Mouse (Mus musculus) neural tube, embryonic 14.5 days (tissue): Measurements from ENCODE around the gene Tpm4. TPM values are rescaled to one million over a fixed set of nuclear protein-coding genes. Genes with fewer than 3 reads are reported as not detected.
"Not testable (repeated sequence)": the region's sequence is repeated elsewhere in the genome, so short reads cannot be mapped to it uniquely, and the experiment has no call there.

Source experiments
- ATAC-seq: fragments of 200-750 bp; cut with Nextera tagmentation; 2 replicates; pipeline ENCODE4 v1.8.0; 2017; ENCODE audit warnings: low read depth, mild to moderate bottlenecking, moderate TSS enrichment, moderate library complexity
- H3K27ac ChIP-seq: fragments of 300-500 bp; sonication (generic); 2 replicates; pipeline ENCODE4 v1.5.1; 2014; ENCODE audit warnings: low read depth, mild to moderate bottlenecking, control low read depth, low read length, moderate library complexity, mixed read lengths
- H3K27me3 ChIP-seq: fragments of 300-500 bp; sonication (generic); 2 replicates; pipeline ENCODE4 v1.6.1; 2014; ENCODE audit warnings: low read length; ENCODE audit not compliant: control insufficient read depth, insufficient read depth
- H3K36me3 ChIP-seq: fragments of 300-500 bp; sonication (generic); 2 replicates; pipeline ENCODE4 v1.6.1; 2014; ENCODE audit warnings: low read length, mixed read lengths; ENCODE audit not compliant: control insufficient read depth, insufficient read depth
- H3K4me1 ChIP-seq: fragments of 300-500 bp; sonication (generic); 2 replicates; pipeline ENCODE4 v1.6.1; 2014; ENCODE audit warnings: low read length; ENCODE audit not compliant: control insufficient read depth, insufficient read depth
- H3K4me2 ChIP-seq: fragments of 300-500 bp; sonication (generic); 2 replicates; pipeline ENCODE4 v1.6.1; 2014; ENCODE audit warnings: mild to moderate bottlenecking, low read depth, low read length, control low read depth
- H3K4me3 ChIP-seq: fragments of 300-500 bp; sonication (generic); 2 replicates; pipeline ENCODE4 v1.5.1; 2014; ENCODE audit warnings: low read depth, low read length, control low read depth, mixed read lengths
- H3K9ac ChIP-seq: fragments of 300-500 bp; sonication (generic); replicated peaks from 2 replicates; pipeline ENCODE4 v1.6.1; 2014; ENCODE audit warnings: low read depth, mild to moderate bottlenecking, control low read depth, low read length, mixed read lengths
- H3K9me3 ChIP-seq: fragments of 300-500 bp; sonication (generic); 2 replicates; pipeline ENCODE4 v1.6.1; 2016; ENCODE audit warnings: low read length; ENCODE audit not compliant: control insufficient read depth
- WGBS: fragments of 180-500 bp; shearing (Covaris S2); extraction: QIAGEN DNeasy Blood & Tissue Kit; methylation state at CpG from one replicate; pipeline ENCODE4 v1.1.7; 2014; 5-methylcytosine and 5-hydroxymethylcytosine counted together
- polyA plus RNA-seq: library from polyadenylated mRNA; unstranded; fragments of >200 nt; fragmentation: Nextera tagmentation; extraction: Ambion mirVana; gene quantifications from 2 replicates; pipeline ENCODE4 v1.2.1, GENCODE M21; 2014

Tpm4 gene
- polyA plus RNA-seq, 1 experiment from 2014 or later, result 102 TPM

DNA sequence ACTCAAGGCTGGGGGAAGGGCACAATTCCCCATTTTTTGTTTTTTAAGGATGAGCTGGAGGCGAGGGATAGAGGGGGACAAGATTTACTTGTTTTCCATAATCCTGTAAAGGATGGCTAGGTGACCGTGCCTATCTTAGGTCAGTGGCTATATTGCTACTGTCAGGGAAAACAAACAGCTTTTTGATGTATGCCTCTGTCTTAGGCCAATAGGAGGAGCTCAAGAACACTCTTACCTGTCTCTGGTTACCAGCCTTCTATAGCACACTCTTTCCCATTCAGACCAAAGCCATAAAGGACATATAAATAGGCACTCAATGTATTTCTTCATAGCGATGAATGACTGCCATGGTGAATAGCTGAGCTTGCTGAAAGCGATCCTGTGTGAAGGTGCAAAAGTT is 16.2 kb upstream of the Tpm4 start:
- no peak overlapping the region for H3K4me2 ChIP-seq
- no peaks in the 10 kb centered on the region for H3K9me3 ChIP-seq
- H3K27me3 ChIP-seq, result no peaks in the 10 kb centered on the region
- no peaks in the 10 kb centered on the region for H3K36me3 ChIP-seq
- no peaks in the 10 kb centered on the region for H3K4me1 ChIP-seq
- H3K27ac ChIP-seq, result no peak overlapping the region
- no peak overlapping the region for H3K9ac ChIP-seq
- WGBS, result 50% methylated on average over 4 of the region's 4 CpGs
- no peak overlapping the region for H3K4me3 ChIP-seq
- no peak for ATAC-seq

DNA sequence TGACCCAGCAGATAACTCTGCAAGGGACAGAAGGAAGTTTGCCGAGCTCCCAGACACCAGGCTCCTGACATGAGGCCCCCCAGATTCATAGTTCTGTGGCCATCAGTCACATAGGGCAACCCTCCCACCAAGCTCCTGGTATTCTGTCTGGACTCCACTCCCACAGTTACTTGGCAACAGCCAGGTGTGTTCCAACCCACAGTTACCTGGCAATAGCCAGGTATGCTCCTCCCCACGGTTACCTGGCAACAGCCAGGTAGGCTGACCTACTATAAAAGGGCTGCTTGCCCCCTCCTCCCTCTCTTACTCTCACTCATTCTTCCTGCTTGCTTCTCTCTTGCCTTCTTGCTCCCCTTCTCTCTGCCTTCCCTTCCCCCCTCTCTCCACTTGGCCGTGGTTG is 13.3 kb upstream of the Tpm4 start:
- H3K27ac ChIP-seq, H3K4me1 ChIP-seq: not testable (repeated sequence)

DNA sequence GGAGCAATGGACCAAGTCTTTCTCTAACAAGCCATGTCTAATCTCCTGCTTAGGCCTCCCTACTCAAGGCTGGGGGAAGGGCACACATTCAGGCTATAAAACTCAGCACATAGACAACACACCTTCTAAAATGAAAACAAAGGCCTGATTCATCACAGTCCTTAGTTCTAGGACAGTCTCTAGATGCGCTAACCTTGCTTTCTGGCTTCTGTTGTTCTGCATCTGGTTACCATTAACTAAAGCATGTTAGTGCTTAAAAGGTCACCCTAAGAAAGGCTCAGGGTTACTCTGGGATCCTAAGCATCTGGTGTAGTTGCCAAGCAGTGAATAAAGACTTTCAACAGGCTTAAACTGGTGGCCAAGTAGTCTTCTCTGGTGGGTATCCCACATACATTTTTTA is 12.8 kb upstream of the Tpm4 start:
- Histone ChIP-seq H3K27me3 (no peaks in the 10 kb centered on the region), H3K9ac (no peak overlapping the region), H3K27ac (no peak overlapping the region), H3K4me2 (no peak overlapping the region), H3K4me1 (no peaks in the 10 kb centered on the region), H3K4me3 (no peak overlapping the region), H3K36me3 (no peaks in the 10 kb centered on the region), H3K9me3 (no peaks in the 10 kb centered on the region)
- 49% methylated on average over 1 of the region's 1 CpGs for WGBS
- no peak for ATAC-seq

More for the DNA sequence above, 13.3 kb upstream of the Tpm4 start:
- WGBS, result 57% methylated on average over 3 of the region's 3 CpGs
- not testable (repeated sequence) for H3K9me3 ChIP-seq, ATAC-seq, H3K4me3 ChIP-seq, H3K9ac ChIP-seq, H3K4me2 ChIP-seq, H3K36me3 ChIP-seq, H3K27me3 ChIP-seq

DNA sequence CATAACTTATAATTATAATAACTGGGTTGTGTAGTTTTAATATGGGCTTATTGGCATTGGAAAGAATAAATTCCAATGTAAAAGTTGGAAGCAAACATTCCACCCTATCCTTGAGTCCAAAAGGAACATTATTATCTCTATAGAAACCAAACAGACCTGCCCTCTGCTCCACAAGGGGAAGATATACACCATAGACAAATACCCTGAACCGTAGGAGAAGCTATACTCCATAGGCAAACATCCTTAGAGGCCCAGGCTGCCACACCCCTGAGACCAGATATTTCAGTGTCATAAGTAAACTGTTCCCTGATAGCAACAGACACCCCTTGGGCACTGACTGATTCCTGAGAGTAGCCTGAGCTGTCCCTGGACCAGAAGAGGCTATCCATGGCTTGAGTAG is 6.9 kb upstream of the Tpm4 start:
- Histone ChIP-seq H3K36me3 (no peaks in the 10 kb centered on the region), H3K9ac (no peak overlapping the region), H3K27me3 (no peaks in the 10 kb centered on the region), H3K4me2 (no peak overlapping the region), H3K4me3 (no peak overlapping the region), H3K27ac (no peak overlapping the region), H3K9me3 (no peaks in the 10 kb centered on the region), H3K4me1 (no peaks in the 10 kb centered on the region)
- ATAC-seq, result no peak
- 85% methylated on average over 1 of the region's 1 CpGs for WGBS

DNA sequence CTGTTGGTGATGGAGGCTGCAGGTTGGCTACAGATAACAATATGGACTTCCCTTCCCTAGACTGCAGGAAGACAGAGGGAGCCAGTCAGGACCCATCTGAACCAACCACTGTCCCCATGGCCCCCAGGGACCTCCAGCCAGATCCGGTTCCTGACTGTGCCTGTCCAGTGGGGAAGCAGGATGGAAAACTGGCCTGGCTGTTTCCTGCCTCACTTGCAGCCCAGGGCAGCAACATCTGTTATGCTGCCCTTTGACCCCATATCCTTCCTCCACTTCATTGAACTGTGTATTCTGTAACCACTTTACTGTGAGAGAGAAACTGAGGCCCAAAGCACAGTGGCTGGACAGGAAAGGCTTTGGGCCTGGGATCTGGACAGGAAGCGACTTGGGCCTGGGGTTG is 3.5 kb upstream of the Tpm4 start:
- 83% methylated on average over 2 of the region's 2 CpGs for WGBS

DNA sequence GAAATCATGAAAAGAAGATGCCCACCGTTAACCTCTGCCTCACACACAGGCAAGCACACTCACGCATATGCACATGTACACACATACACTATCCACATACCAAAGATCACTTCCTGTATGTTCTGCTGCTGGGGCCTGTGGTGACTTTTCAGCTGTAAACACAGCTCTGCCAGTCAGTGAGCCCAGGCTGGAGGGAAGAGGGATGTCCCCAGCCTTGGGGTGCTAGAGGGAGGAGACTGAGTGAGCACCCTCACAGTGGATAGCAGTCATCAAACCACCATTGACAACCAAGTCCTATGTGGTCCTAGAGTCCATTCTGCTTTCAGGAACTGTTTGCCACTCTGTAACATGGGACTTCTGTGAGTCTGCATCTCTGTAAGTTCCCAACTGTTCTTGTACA is 2.9 kb upstream of the Tpm4 start:
- no peak for ATAC-seq
- H3K36me3 ChIP-seq, result no peaks in the 10 kb centered on the region
- H3K4me1 ChIP-seq, result 0 out of 2 replicates have a peak, but pooled peaks cover 2% of the 10 kb centered on the region
- no peak overlapping the region for H3K9ac ChIP-seq
- H3K4me3 ChIP-seq, result no peak overlapping the region
- no peaks in the 10 kb centered on the region for H3K9me3 ChIP-seq
- H3K4me2 ChIP-seq, result no peak overlapping the region
- WGBS, result 91% methylated on average over 2 of the region's 2 CpGs
- no peak overlapping the region for H3K27ac ChIP-seq
- no peaks in the 10 kb centered on the region for H3K27me3 ChIP-seq

More for the DNA sequence above, 3.5 kb upstream of the Tpm4 start:
- no peak overlapping the region for H3K9ac ChIP-seq
- H3K4me2 ChIP-seq, result no peak overlapping the region
- H3K9me3 ChIP-seq, result no peaks in the 10 kb centered on the region
- no peak for ATAC-seq
- H3K27me3 ChIP-seq, result no peaks in the 10 kb centered on the region
- no peaks in the 10 kb centered on the region for H3K36me3 ChIP-seq
- H3K4me3 ChIP-seq, result no peak overlapping the region
- no peak overlapping the region for H3K27ac ChIP-seq
- no peaks in the 10 kb centered on the region for H3K4me1 ChIP-seq

DNA sequence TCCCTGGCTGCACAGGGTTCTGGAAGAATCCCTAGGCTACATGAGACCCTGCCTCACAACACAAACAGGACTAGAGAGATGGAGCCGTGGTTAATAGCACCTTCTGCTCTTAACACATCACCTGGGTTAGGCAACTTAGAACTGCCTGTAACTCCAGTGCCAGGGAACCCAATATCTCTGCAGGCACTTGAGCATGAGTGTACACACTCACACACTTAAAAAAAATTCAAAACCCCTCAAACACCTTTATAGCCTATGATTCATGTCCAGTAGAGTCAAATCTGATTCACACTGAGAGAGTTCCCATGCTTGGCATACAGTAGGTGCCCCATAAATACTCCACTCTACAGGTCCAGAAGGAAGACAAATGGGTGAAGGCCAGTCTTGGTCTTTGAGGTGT is 2.4 kb upstream of the Tpm4 start:
- WGBS, result 88% methylated on average over 1 of the region's 1 CpGs
- H3K9ac ChIP-seq, result no peak overlapping the region

DNA sequence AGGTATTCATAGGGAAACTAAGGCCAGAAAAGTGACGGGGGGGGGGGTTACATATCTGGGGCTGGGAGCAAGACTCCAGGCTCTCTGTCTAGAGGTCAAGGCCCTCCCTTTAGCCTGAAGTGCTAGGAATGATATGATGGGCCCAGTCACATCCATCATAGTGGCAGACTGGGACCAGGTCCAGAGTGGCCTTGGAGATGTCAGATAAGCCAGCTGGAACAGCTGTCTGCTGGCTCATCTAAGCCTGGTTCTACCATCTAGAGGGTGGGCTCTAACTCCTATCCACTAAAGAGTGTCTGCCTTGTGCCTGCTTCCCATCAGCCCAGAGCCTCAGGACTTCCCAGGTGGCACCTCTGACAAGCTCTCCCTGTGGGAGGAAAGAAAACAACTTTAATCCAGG is 1.9 kb upstream of the Tpm4 start:
- Histone ChIP-seq H3K27ac (no peak overlapping the region), H3K4me3 (no peak overlapping the region), H3K9me3 (no peaks in the 10 kb centered on the region), H3K36me3 (no peaks in the 10 kb centered on the region), H3K4me2 (no peak overlapping the region), H3K27me3 (no peaks in the 10 kb centered on the region), H3K4me1 (0 out of 2 replicates have a peak, but pooled peaks cover 4% of the 10 kb centered on the region), H3K9ac (no peak overlapping the region)
- 78% methylated on average over 1 of the region's 1 CpGs for WGBS
- no peak for ATAC-seq

More for the DNA sequence above, 2.4 kb upstream of the Tpm4 start:
- ATAC-seq, result no peak
- Histone ChIP-seq H3K4me1 (0 out of 2 replicates have a peak, but pooled peaks cover 4% of the 10 kb centered on the region), H3K27me3 (no peaks in the 10 kb centered on the region), H3K4me3 (no peak overlapping the region), H3K4me2 (no peak overlapping the region), H3K27ac (no peak overlapping the region), H3K9me3 (no peaks in the 10 kb centered on the region), H3K36me3 (no peaks in the 10 kb centered on the region)

DNA sequence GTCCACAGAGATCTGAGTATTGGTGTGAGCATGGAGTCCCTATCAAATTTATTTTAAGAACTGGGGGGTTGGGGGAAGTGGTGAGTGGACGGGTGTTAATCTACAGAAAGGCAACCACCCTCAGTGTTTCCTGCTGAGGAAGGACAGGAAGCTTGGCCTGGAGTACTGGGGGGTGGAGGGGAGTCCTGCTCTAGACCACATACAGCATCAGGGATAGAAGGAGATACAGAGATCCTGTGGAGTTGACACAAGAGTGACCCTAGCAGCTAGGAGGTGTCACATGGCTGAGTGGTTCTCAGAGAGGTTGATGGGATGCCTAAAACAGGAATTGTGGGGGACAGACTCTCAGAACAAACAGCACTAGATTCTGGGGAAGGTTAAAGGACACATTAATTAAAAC is 1.3 kb upstream of the Tpm4 start:
- Histone ChIP-seq H3K9ac (no peak overlapping the region), H3K4me3 (no peak overlapping the region), H3K4me2 (no peak overlapping the region), H3K27ac (no peak overlapping the region), H3K36me3 (no peaks in the 10 kb centered on the region), H3K27me3 (no peaks in the 10 kb centered on the region), H3K4me1 (0 out of 2 replicates have a peak, but pooled peaks cover 4% of the 10 kb centered on the region), H3K9me3 (no peaks in the 10 kb centered on the region)
- 60% methylated on average over 1 of the region's 1 CpGs for WGBS
- no peak for ATAC-seq
